Mouse (Mus musculus) midbrain, postnatal 0 days (tissue): ENCODE data around the gene Hist1h2bn. TPM values are rescaled to one million over a fixed set of nuclear protein-coding genes. Genes with fewer than 3 reads are reported as not detected.
"Not testable (repeated sequence)": the region's sequence is repeated elsewhere in the genome, so short reads cannot be mapped to it uniquely, and the experiment has no call there.

Experiments
- ATAC-seq: fragments of 200-750 bp; cut with Nextera tagmentation; 2 replicates; pipeline ENCODE4 v1.8.0; 2017; ENCODE audit warnings: moderate number of reproducible peaks, mild to moderate bottlenecking, moderate TSS enrichment, moderate library complexity; ENCODE audit not compliant: low FRiP score
- DNase-seq: peaks from one replicate; pipeline ENCODE4 v3.0.0-alpha.2; 2015; ENCODE audit warnings: low spot score
- H3K27ac ChIP-seq: fragments of 300-500 bp; sonication (generic); 2 replicates; pipeline ENCODE4 v1.5.1; 2014; ENCODE audit warnings: low read depth, mild to moderate bottlenecking, low read length, mixed read lengths
- H3K27me3 ChIP-seq: fragments of 300-500 bp; sonication (generic); 2 replicates; pipeline ENCODE4 v1.6.1; 2014; ENCODE audit warnings: low read length, control low read depth, mixed read lengths; ENCODE audit not compliant: insufficient read depth
- H3K36me3 ChIP-seq: fragments of 300-500 bp; sonication (generic); 2 replicates; pipeline ENCODE4 v1.6.1; 2014; ENCODE audit warnings: low read length, control low read depth, mixed read lengths; ENCODE audit not compliant: insufficient read depth
- H3K4me1 ChIP-seq: fragments of 300-500 bp; sonication (generic); 2 replicates; pipeline ENCODE4 v1.6.1; 2014; ENCODE audit warnings: mild to moderate bottlenecking, control low read depth, antibody characterized with exemption, low read length, mixed read lengths; ENCODE audit not compliant: insufficient read depth
- H3K4me2 ChIP-seq: fragments of 300-500 bp; sonication (generic); 2 replicates; pipeline ENCODE4 v1.6.1; 2014; ENCODE audit warnings: low read depth, mild to moderate bottlenecking, low read length, mixed read lengths; ENCODE audit not compliant: poor library complexity, severe bottlenecking
- H3K4me3 ChIP-seq: fragments of 300-500 bp; sonication (generic); 2 replicates; pipeline ENCODE4 v1.5.1; 2014; ENCODE audit warnings: low read depth, mild to moderate bottlenecking, low read length, moderate library complexity
- H3K9ac ChIP-seq: fragments of 300-500 bp; sonication (generic); replicated peaks from 2 replicates; pipeline ENCODE4 v1.6.1; 2014; ENCODE audit warnings: mild to moderate bottlenecking, low read length, moderate library complexity, mixed read lengths; ENCODE audit not compliant: poor library complexity, severe bottlenecking
- H3K9me3 ChIP-seq: fragments of 300-500 bp; sonication (generic); 2 replicates; pipeline ENCODE4 v1.6.1; 2016; ENCODE audit warnings: low read length, control low read depth
- CTCF ChIP-seq: IDR thresholded peaks from 2 replicates; pipeline ENCODE4 v1.5.1; 2016; ENCODE audit warnings: antibody characterized with exemption, mild to moderate bottlenecking
- WGBS: fragments of 180-500 bp; shearing (Covaris S2); extraction: QIAGEN DNeasy Blood & Tissue Kit; methylation state at CpG from one replicate; pipeline ENCODE4 v1.1.7; 2014; 5-methylcytosine and 5-hydroxymethylcytosine counted together
- polyA plus RNA-seq: library from polyadenylated mRNA; unstranded; fragments of >200 nt; fragmentation: Nextera tagmentation; extraction: Ambion mirVana; gene quantifications from 2 replicates; pipeline ENCODE4 v1.2.1, GENCODE M21; 2015
- total RNA-seq: library from RNA; depleted of rRNA; stranded (reverse); fragments of >200 nt; gene quantifications from 2 replicates; pipeline ENCODE4 v1.2.3, GENCODE M21; 2014

Hist1h2bn gene
- total and polyA plus RNA-seq, 2 experiments from 2014 or later, result 326 TPM; not detected in 1

GRCm38 (mm10) chr13:21714725-21715124 lies 39.2 kb upstream of the Hist1h2bn start:
- Histone ChIP-seq H3K9me3 (no peaks in the 10 kb centered on the region), H3K27ac (no peak overlapping the region), H3K4me2 (peak overlapping the region; percentile 73), H3K36me3 (no peaks in the 10 kb centered on the region), H3K27me3 (no peaks in the 10 kb centered on the region), H3K4me3 (peak overlapping the region; percentile 38), H3K9ac (no peak overlapping the region), H3K4me1 (peaks cover 2% of the 10 kb centered on the region)
- DNase-seq (peak; percentile 67), ATAC-seq (no peak)
- TF ChIP-seq CTCF, result peak; percentile 95
- under 1% methylated on average over 7 of the region's 7 CpGs for WGBS

GRCm38 (mm10) chr13:21715131-21715863 lies 38.6 kb upstream of the Hist1h2bn start:
- no peaks in the 10 kb centered on the region for H3K27me3 ChIP-seq
- H3K36me3 ChIP-seq, result no peaks in the 10 kb centered on the region
- peak overlapping the region; percentile 73 for H3K4me2 ChIP-seq
- peaks cover 2% of the 10 kb centered on the region for H3K4me1 ChIP-seq
- no peaks in the 10 kb centered on the region for H3K9me3 ChIP-seq
- peak overlapping the region; percentile 38 for H3K4me3 ChIP-seq
- under 1% methylated on average over 22 of the region's 22 CpGs for whole genome bisulfite sequencing
- H3K27ac ChIP-seq, result 0 out of 2 replicates have a peak overlapping the region, but pooled peaks have one; percentile 51
- 0 out of 2 replicates have a peak overlapping the region, but pooled peaks have one; percentile 19 for H3K9ac ChIP-seq
- TF ChIP-seq CTCF, result no peak
- no peak for DNase-seq
- no peak for ATAC-seq

- H3K9me3 ChIP-seq, H3K36me3 ChIP-seq, H3K4me1 ChIP-seq, H3K27me3 ChIP-seq: not testable (repeated sequence)
- WGBS, result under 1% methylated on average over 24 of the region's 50 CpGs
- peak within 1 kb of the TSS; percentile 73 for H3K4me2 ChIP-seq
- peak within 1 kb of the TSS; percentile 38 for H3K4me3 ChIP-seq
- peak; percentile 96 for ATAC-seq
- peak within 1 kb of the TSS; percentile 71 for H3K27ac ChIP-seq
- peak within 1 kb of the TSS; percentile 50; the same call in 1 of the 2 replicates for H3K9ac ChIP-seq
- DNase-seq, result peak; percentile 98
Measured at GRCm38 (mm10) chr13:21715864-21716539, 37.9 kb upstream of the Hist1h2bn start, which contains the start of the genes Hist1h2bl and Hist1h2ai. TSS of gene Hist1h2bl (minus strand) at chr13:21716143. TSS of gene Hist1h2ai (plus strand) at chr13:21716422.

GRCm38 (mm10) chr13:21716540-21717391 lies 37.2 kb upstream of the Hist1h2bn start:
- not testable (repeated sequence) for H3K36me3 ChIP-seq, H3K4me1 ChIP-seq, H3K9me3 ChIP-seq, H3K27me3 ChIP-seq, DNase-seq
- peak; percentile 50 for ATAC-seq
- Histone ChIP-seq H3K4me2 (peak overlapping the region; percentile 73), H3K27ac (peak overlapping the region; percentile 71), H3K9ac (peak overlapping the region; percentile 50; the same call in 1 of the 2 replicates), H3K4me3 (peak overlapping the region; percentile 38)
- under 1% methylated on average over 10 of the region's 38 CpGs for WGBS

GRCm38 (mm10) chr13:21717397-21718357 lies 36.2 kb upstream of the Hist1h2bn start, which contains the start of gene Hist1h3h:
TSS of gene Hist1h3h (plus strand) at chr13:21717659.
- Histone ChIP-seq H3K4me2 (peak within 1 kb of the TSS; percentile 73), H3K4me3 (peak within 1 kb of the TSS; percentile 38), H3K9ac (peak within 1 kb of the TSS; percentile 50; the same call in 1 of the 2 replicates), H3K27ac (peak within 1 kb of the TSS; percentile 71)
- not testable (repeated sequence) for H3K27me3 ChIP-seq, H3K36me3 ChIP-seq, H3K9me3 ChIP-seq, H3K4me1 ChIP-seq
- DNase-seq (peak; percentile 96), ATAC-seq (peak; percentile 45)
- WGBS, result under 1% methylated on average over 24 of the region's 56 CpGs
